ENCODE assay signal across 35 mouse cellular contexts in genomic region chr19:46715016-46715415, GRCm38 (mm10). TPM values are rescaled to one million over a fixed set of nuclear protein-coding genes. Genes with fewer than 3 reads are reported as not detected.
"Had no signal": no experiment of that assay in that cellular context is flagged by ENCODE, and none has a peak within 500 bp of the region (broad histone marks: within the 10 kb centered on the region; RNA-seq: fewer than 3 reads in every experiment).

No protein-coding gene starts in this region.

- DNase-seq: gastrocnemius, postnatal 14 days; gastrocnemius, postnatal 36 days; heart, adult 11 months; heart, adult 2 months; heart, postnatal 14 days; heart, postnatal 36 days; kidney, adult 11 months; kidney, adult 2 months; kidney, adult 9 months; kidney, postnatal 14 days; kidney, postnatal 36 days; liver had no signal

- H3K4me3 ChIP-seq: heart, adult 2 months; heart, embryonic 13.5 days; heart, embryonic 15.5 days; hindbrain, embryonic 13.5 days; hindbrain, embryonic 15.5 days; kidney, embryonic 15.5 days; layer of hippocampus, adult 2 months; left cerebral cortex, adult 2 months; limb, embryonic 10.5 days; limb, embryonic 12.5 days had no signal

- ATAC-seq: hindbrain, postnatal 0 days; intestine, embryonic 16.5 days had no signal

- H3K4me2 ChIP-seq: heart, embryonic 11.5 days; heart, embryonic 13.5 days; heart, embryonic 15.5 days; hindbrain, embryonic 13.5 days; hindbrain, embryonic 15.5 days; kidney, embryonic 15.5 days; limb, embryonic 12.5 days; liver, embryonic 11.5 days had no signal

- H3K9me3 ChIP-seq: heart, embryonic 15.5 days; hindbrain, embryonic 15.5 days; limb, embryonic 10.5 days had no signal

- H3K9ac ChIP-seq: heart, embryonic 13.5 days; heart, embryonic 15.5 days; hindbrain, embryonic 13.5 days; hindbrain, embryonic 15.5 days; kidney, embryonic 15.5 days; limb, embryonic 12.5 days; liver, embryonic 14.5 days had no signal

- H3K27me3 ChIP-seq: heart, embryonic 13.5 days; heart, embryonic 15.5 days; hindbrain, embryonic 13.5 days; hindbrain, embryonic 15.5 days; kidney, embryonic 15.5 days; limb, embryonic 12.5 days had no signal

- H3K27ac ChIP-seq: heart, adult 2 months; heart, embryonic 13.5 days; heart, embryonic 15.5 days; hindbrain, embryonic 13.5 days; hindbrain, embryonic 15.5 days; hindbrain, postnatal 0 days; kidney, embryonic 15.5 days; kidney, postnatal 0 days; layer of hippocampus, adult 2 months; left cerebral cortex, adult 2 months; limb, embryonic 10.5 days; limb, embryonic 12.5 days; liver, embryonic 14.5 days had no signal

- H3K4me1 ChIP-seq: heart, embryonic 13.5 days; heart, embryonic 15.5 days; hindbrain, embryonic 13.5 days; hindbrain, embryonic 15.5 days; kidney, embryonic 15.5 days; limb, embryonic 10.5 days; limb, embryonic 12.5 days had no signal

RNA-seq across cellular contexts. Expression of gene Cyp17a1, which starts 42.0 kb away (rescaled TPM):
- total RNA-seq: gastrocnemius, adult 18-20 months; gastrocnemius, adult 8-10 months; gastrocnemius, postnatal 14 days; gastrocnemius, postnatal 36 days; heart, adult 2 months; heart, postnatal 14 days; heart, postnatal 36 days; hematopoietic stem cell, adult 5-6 weeks; hindbrain, postnatal 0 days; layer of hippocampus, adult 2 months; layer of hippocampus, postnatal 10 days; layer of hippocampus, postnatal 25 days; left cerebral cortex, adult 2 months; left cerebral cortex, postnatal 14 days; left cerebral cortex, postnatal 36 days had no signal
- polyA plus RNA-seq: hindbrain, embryonic 13.5 days; hindbrain, embryonic 15.5 days; hindbrain, postnatal 0 days; intestine, embryonic 14.5 days; kidney, postnatal 0 days; limb, embryonic 10.5 days; limb, embryonic 12.5 days had no signal
